ENCODE assay signal across 9 mouse cellular contexts in the genomic region with DNA sequence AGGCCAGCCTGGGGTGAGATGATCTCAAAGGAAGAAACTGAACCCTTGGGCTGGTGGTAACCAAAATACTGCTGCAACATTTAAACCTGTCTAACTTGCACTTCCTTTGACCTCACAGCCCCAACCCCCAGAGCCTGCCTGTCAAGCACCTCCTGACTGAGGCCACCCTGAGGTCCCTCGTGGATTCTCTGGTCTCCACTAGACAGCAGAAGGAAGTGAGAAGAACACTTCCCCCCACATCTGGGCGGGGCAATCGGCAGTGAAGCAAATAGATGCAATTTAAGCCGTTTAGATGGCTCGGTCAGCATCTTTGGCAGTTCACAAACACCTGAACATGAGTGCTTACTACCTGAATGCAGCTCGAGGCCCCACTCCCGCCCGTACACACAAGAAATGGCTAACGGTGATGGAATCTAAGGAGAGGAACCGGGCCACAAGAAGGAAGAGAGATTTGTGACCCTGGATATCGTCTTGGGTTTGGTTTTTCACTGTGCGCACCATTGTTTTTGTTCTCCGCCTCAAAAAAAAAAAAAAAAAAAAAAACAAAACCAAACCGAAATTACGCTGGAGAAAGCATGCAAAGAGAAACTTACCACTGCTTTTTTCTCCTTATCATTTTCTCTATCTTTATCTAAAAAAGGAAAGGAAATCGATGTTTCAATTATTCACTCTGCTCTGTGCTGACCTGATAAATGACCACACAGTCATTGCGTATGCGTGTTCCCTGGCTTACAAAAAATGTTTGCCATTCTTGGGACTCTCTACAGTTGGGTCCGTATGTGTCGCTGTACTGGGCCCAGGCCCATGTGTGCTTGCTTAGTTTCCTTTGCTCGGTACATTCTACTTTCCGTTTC. TPM values are rescaled to one million over a fixed set of nuclear protein-coding genes. Genes with fewer than 3 reads are reported as not detected.
DNase-seq lines count a peak whose midpoint lies in the region; ATAC-seq and TF ChIP-seq lines count a peak whose summit lies in the region.
"Had no signal": no experiment of that assay in that cellular context is flagged by ENCODE, and none has a peak within 500 bp of the region (broad histone marks: within the 10 kb centered on the region; RNA-seq: fewer than 3 reads in every experiment).

No protein-coding gene starts in this region.

- H3K27ac ChIP-seq in stomach, embryonic 15.5 days, result peak overlapping the region; percentile 41; the same call in 1 of the 2 replicates

- peak; percentile 47 for ATAC-seq in common myeloid progenitor, adult 5-6 weeks (replicated peaks; ENCODE audit: low read depth, poor library complexity, severe bottlenecking)
- 0 out of 2 replicates have a peak, but pooled peaks have one; percentile 3 for ATAC-seq in megakaryocyte-erythroid progenitor cell, adult 5-6 weeks (replicated peaks; ENCODE audit: low FRiP score, low TSS enrichment, poor library complexity, severe bottlenecking)
- ATAC-seq in stomach, embryonic 15.5 days (ENCODE audit: insufficient read depth, low FRiP score, low read depth), result no peak

- intact Hi-C loops in heart, postnatal 10 days (cut with DNase I), result no loop called here
- intact Hi-C loops in gastrocnemius, postnatal 36 days (cut with DNase I), result no loop called here

- H3K4me2 ChIP-seq in stomach, embryonic 15.5 days, result peak overlapping the region; percentile 82

- H3K27me3 ChIP-seq in E14TG2a.4 (ENCODE audit: insufficient read depth, low read length), result no peaks in the 10 kb centered on the region
- no peaks in the 10 kb centered on the region for H3K27me3 ChIP-seq in stomach, embryonic 15.5 days (replicated peaks)

- H3K9me3 ChIP-seq in E14TG2a.4 (ENCODE audit: low read length), result no peaks in the 10 kb centered on the region
- H3K9me3 ChIP-seq in stomach, embryonic 15.5 days, result no peaks in the 10 kb centered on the region

- peak overlapping the region; percentile 95 for H3K4me3 ChIP-seq in E14TG2a.4 (replicated peaks; ENCODE audit: low read length)
- H3K4me3 ChIP-seq in stomach, embryonic 15.5 days (replicated peaks), result peak overlapping the region; percentile 86

- peaks cover 34% of the 10 kb centered on the region for H3K4me1 ChIP-seq in E14TG2a.4 (replicated peaks; ENCODE audit: low read depth, low read length)
- H3K4me1 ChIP-seq in stomach, embryonic 15.5 days, result peaks cover 13% of the 10 kb centered on the region

- 62% methylated on average over 22 of the region's 22 CpGs for WGBS in stomach, embryonic 15.5 days

- TF ChIP-seq CTCF in E14TG2a.4 (conservative IDR thresholded peaks at IDR 0.05; ENCODE audit: low read length), result no peak

- DNase-seq in heart, postnatal 10 days, result peak; percentile 27 to 34
- DNase-seq in kidney, postnatal 4 days, result peak; percentile 15 to 50
- no peak for DNase-seq in left cerebral cortex, adult 8-10 months (ENCODE audit: low spot score in 2 of 2)
- no peak for DNase-seq in gastrocnemius, postnatal 36 days

- peaks cover 27% of the 10 kb centered on the region for H3K36me3 ChIP-seq in E14TG2a.4 (ENCODE audit: insufficient read depth, low read length)
- H3K36me3 ChIP-seq in stomach, embryonic 15.5 days, result no peaks in the 10 kb centered on the region

- H3K9ac ChIP-seq in stomach, embryonic 15.5 days, result 0 out of 2 replicates have a peak overlapping the region, but pooled peaks have one; percentile 64

RNA-seq across cellular contexts. Expression of a gene that starts 1.1 kb away (rescaled TPM):
- total RNA-seq in common myeloid progenitor, adult 5-6 weeks (2017), result 5.8 and 13.9 TPM in 2 replicates
- 10 to 100 TPM in 1 of 2 experiments, 1 to 10 TPM in 1; 9.0 to 10.1 TPM for total RNA-seq in heart, postnatal 10 days (2021)
- 9.5 and 30.7 TPM in 2 replicates for total RNA-seq in megakaryocyte-erythroid progenitor cell, adult 5-6 weeks (2014; fragmentation: Nextera tagmentation)
- 12.4 and 14.5 TPM in 2 replicates for total RNA-seq in megakaryocyte-erythroid progenitor cell, adult 5-6 weeks (2017)
- polyA plus RNA-seq in stomach, embryonic 15.5 days (2015; fragmentation: Nextera tagmentation; extraction: Ambion mirVana), result 16.3 and 16.4 TPM in 2 replicates
- total RNA-seq in left cerebral cortex, adult 8-10 months (2022), result 10 to 100 TPM; 47.7 to 50.0 (median 49.9) TPM
- 1 to 10 TPM; 2.7 to 3.5 TPM for total RNA-seq in gastrocnemius, postnatal 36 days (2021)

RNA-seq across cellular contexts. Expression of a gene that starts 3.4 kb away (rescaled TPM):
- 12.2 and 14.5 TPM in 2 replicates for total RNA-seq in common myeloid progenitor, adult 5-6 weeks (2017)
- total RNA-seq in heart, postnatal 10 days (2021), result 10 to 100 TPM; 10.1 to 10.6 TPM
- total RNA-seq in megakaryocyte-erythroid progenitor cell, adult 5-6 weeks (2014; fragmentation: Nextera tagmentation), result 37.3 and 45.8 TPM in 2 replicates
- total RNA-seq in megakaryocyte-erythroid progenitor cell, adult 5-6 weeks (2017), result 7.6 and 14.6 TPM in 2 replicates
- 42.5 and 52.6 TPM in 2 replicates for polyA plus RNA-seq in stomach, embryonic 15.5 days (2015; fragmentation: Nextera tagmentation; extraction: Ambion mirVana)
- total RNA-seq in left cerebral cortex, adult 8-10 months (2022), result 1 to 10 TPM; 3.7 to 7.9 (median 5.2) TPM
- total RNA-seq in gastrocnemius, postnatal 36 days (2021), result 1 to 10 TPM; 1.3 to 2.7 TPM

RNA-seq across cellular contexts. Expression of a gene that starts 45.7 kb away (rescaled TPM):
- not detected in 2 replicates for total RNA-seq in common myeloid progenitor, adult 5-6 weeks (2017)
- total RNA-seq in heart, postnatal 10 days (2021), result not detected
- not detected in 2 replicates for total RNA-seq in megakaryocyte-erythroid progenitor cell, adult 5-6 weeks (2014; fragmentation: Nextera tagmentation)
- total RNA-seq in megakaryocyte-erythroid progenitor cell, adult 5-6 weeks (2017), result not detected in 2 replicates
- not detected in 2 replicates for polyA plus RNA-seq in stomach, embryonic 15.5 days (2015; fragmentation: Nextera tagmentation; extraction: Ambion mirVana)
- not detected for total RNA-seq in left cerebral cortex, adult 8-10 months (2022)
- not detected for total RNA-seq in gastrocnemius, postnatal 36 days (2021)
- total RNA-seq: layer of hippocampus, postnatal 25 days had no signal

Comparison
In these comparisons a context has a peak if more than half of its experiments do, and no peak if none do; other contexts are left out.
1. DNase-seq: peak in heart, postnatal 10 days (2 of 2) and kidney, postnatal 4 days (2 of 2); none in left cerebral cortex, adult 8-10 months (0 of 2) and gastrocnemius, postnatal 36 days (0 of 2).